Mouse (Mus musculus) CD4-positive, CD25-positive, alpha-beta regulatory T cell, adult 2 months (primary cell): Measurements from ENCODE around the gene Coro2b.

Experiments
- DNase-seq: peaks from one replicate; pipeline ENCODE4 v3.0.0-alpha.2; 2012; ENCODE audit warnings: low read depth, low spot score

Coro2b gene

DNA sequence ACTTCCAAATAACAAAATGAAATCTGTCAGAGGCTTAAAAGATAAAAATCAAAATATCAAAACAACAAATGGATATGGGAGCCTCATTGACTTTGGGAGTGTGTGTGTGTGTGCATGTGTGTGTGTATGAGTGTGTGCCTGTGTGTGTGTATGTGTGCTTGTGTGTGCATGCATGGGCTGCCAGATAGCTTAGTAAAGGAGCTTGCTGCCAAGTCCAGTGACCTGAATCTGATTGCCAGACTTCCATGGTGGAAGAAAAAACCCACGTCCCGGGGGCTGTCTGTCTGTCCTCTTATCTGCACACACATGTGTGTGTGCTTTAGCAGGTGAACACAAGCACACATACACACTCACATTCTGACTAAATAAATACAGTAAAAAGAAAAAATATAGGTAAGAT, 143.3 kb downstream of the Coro2b start:
- DNase-seq: no peak

DNA sequence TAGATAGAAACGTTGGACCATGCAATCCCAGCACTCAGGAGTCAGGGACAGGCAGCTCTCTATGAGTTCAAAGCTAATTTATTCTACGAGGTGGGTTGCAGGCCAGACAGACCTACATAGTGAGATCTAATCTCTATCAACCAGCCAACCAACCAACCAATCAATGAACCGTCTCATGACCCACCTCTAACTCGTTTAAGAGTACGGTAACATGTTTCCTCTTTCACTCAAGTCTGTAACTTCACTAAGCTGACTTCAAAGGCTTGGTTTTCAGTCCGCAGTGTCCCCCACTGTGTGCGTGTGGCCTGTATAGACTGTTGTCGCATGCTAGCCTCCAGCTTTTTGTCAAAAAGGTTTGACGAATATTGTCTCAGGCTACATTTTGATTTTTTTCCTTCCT, 147.1 kb downstream of the Coro2b start:
- no peak for DNase-seq

DNA sequence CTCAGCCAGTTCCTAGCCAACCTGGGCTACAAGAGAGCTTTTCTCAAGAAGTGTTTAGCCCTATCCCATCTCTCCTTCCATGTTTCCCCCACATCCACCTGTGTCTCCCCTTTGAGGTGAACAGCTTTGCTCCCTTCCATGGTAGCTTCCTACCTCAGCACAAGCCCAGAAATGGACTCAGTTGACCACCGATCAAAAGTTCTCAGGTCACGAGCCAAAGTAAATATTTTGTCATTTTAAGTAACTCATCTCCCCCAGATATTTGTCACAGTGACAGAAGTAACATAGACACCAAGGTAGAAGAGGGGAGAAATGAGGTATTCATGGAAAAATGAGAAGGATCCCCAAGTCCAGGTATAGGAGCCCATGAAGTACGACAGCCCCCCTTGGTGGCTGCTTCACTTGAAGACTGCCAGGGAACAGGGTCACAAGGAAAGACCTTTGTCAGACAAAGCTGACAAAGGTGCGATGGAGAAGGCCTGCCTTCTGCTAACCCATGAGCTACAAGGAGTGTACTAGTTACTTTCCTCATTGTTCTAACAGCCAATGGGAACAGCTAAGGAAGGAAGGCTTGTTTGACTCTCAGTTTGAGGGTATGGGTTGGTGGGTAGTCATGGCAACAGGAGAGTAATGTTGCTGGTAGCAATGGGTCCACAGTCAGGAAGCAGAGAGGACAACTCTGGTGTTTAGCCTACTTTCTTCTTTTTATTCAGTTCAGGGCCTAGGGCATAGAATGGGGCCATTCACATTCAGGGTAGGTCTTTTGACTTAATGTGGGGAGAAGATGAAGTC, 150.9 kb downstream of the Coro2b start:
- no peak for DNase-seq

DNA sequence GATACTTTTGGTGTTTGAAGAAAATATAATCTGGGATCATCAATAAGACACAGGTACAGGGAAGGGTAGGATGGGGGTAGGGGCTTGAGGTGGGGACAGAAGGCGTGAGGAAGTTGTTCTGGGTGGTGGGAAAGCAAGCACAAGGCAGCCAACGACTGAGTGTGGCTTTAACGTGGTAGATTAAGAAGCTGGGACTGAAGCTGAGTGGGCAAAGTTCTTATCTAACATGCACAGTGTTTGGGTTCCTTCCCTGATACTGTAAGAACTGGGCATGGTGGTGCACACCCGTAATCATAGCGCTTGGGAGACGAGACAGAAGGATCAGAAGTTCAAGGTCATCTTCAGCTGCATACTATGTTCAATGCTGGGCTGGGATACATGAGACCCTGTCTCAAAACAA, 151.8 kb downstream of the Coro2b start:
- no peak for DNase-seq

DNA sequence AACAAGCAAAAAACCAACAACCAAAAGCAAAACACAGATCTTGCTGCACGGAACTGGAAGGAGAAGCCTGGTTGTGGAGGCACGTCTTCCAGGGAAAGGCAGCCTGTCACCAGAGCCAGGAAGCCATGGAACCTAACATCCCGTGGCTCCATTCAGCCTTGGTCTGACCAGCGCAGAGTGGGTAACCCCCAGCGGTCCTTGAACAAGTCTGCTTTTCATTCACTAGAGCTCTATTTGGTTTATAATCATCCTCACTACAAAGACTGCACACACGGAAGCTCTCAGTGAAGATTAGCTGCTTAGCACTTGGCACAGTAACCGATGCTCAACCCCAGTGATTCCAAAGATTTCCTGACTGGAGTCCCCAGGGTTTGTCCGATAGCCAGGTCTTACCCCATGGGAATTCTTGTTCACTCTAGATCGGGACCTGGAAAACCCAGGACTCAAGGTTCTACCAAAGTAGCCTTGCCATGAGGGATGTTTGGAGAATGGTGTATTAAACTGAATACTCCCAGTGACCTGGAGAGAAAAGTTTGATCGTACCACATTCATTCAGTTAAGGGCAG, 154.2 kb downstream of the Coro2b start:
- no peak for DNase-seq

DNA sequence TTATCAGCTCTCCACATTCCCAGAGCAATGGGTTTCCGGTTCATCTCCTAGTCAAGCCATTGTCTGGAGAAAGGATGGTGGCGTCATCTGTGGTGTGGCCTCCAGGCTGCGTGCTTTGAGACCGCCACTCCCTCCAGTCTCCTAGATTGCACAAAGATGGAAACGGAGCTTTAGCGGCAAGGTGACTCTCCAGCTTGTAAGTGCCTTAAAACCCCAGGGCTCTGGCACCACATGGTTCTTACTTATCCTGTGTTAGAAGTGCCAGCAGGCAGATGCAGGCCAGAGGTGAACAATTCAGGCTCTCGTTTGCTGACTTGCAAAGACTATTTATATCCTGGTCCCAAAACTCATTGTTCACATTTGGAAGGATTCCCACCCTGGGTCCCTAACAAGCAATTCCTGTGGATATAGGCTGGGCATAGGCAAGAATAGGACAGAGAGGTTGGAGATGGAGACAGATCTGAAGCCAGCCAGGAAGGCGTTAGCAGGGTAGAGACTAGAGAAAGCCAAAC, 155.4 kb downstream of the Coro2b start:
- DNase-seq: no peak

DNA sequence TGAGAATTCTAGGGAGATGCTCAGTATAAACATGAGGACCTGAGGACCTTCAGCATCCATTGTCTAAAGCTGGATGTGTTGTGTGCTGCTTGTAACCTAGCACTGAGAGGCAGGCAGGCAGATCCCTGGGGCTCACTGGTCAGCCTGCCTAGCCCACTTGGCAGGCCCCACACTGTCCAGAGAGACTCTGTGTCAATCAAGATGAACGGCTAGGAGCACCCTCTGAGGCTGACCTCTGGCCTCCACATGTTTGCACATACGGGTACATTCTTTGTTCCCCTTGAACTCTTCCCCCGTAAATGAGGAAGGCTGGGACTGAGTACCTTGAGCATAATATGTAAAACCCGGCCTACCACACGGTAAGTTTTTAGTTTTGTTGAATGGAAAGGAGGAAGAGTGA, 156.5 kb downstream of the Coro2b start:
- no peak for DNase-seq

DNA sequence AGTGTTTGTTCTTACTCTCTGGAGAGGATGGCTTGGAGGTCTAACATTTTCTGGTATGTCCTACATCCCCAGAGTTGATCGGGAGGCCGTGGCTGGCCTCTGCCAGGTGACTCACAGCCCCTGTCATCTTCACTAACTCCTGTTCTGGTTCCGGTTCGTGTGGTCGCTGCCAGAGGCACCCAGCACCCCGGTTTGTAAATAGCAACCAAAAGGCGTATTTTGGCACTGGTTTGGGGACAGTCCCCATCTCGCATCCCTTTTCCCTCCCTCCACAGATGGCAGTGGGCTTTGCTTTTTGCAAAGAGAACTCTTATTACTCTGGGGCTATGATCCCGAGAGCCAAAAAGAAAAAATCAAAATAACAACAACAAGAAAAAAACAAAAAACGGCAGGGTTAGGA, 158.9 kb downstream of the Coro2b start:
- DNase-seq: no peak

DNA sequence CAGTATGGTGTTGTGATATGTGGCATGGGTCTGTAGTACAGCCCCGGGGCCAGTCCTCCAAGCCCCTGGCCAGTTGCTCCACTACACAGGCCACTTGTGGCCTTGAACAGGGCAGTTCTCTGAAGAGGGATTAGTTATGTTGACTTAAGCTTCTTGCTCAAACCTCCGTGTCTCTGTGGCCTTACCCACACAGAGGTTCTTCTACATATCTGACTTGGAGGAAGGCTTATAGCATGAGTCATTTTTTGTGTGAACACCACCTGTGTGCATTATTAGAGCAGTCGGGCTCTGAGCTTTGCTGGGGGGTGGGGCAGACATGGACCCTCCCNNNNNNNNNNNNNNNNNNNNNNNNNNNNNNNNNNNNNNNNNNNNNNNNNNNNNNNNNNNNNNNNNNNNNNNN, 162.6 kb downstream of the Coro2b start:
- no peak for DNase-seq

DNA sequence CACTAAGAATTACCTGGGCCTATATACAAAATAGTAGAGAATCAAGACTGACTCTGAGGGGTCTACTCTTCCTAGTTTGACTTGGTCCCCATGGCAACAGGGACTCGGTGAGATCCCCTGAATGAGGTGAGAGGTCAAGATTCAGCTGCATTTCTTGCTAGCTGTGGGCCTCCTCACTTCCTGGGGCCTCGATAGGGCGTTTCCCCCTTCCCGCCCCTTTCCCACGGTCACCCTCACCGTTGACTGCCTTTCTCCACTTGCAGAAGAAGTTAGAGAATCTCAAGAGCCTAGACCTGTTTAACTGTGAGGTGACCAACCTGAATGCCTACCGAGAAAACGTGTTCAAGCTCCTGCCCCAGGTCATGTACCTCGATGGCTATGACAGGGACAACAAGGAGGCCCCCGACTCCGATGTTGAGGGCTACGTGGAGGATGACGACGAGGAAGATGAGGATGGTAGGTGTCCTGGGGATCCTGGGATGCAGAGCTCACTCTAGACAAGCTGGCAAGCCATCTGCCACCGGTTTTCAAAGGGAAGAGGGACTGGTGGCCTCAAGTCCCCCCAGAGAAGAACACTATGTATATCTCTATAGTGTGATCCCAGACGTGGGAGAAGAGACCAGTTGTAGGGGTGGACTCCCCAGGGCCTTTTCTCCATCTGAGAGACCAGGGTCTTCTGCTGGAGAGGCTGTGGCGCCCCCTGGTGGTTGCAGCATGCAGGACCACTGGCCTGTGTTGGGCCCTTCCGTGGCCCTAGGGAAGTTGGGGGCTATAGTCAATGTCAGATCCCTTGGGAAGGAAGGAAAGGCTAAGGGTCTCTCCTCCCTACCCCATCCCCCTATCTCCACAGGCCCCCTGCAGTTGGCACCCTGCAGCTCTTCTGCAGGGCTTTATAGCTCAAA, 163.4 kb downstream of the Coro2b start:
- DNase-seq: peak; percentile 86

DNA sequence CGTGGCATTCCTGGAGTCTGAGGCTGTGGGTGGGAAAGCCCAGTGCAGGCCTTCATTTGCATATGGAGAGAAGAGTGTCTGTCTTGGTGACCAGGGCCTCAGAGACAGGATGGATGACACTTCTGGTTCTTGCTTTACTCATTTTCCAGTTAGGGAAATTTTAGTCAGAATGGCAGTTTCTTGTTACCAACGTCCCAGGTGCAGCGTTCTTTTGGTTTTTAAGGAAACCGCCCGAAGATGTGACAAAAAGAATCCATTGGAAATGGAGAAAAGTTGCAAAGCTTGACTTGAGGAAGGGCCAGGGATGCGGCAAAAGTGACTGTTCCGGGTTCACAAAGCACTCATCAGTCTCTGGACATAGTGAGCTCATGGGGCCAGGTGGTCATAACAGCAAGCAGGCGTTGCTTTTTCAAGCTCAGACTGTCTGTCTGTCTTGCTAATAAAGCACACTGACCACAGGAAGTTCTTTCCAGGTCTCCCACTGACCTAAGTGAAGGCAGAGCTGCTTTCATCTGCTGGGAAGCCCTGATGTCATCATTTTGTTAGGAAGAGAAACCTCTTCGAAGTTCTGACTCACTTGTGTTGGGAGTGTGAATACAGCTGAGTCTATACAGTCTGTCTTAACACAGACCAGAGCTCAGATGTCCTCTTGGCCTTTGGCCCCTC, 164.2 kb downstream of the Coro2b start:
- DNase-seq: no peak

DNA sequence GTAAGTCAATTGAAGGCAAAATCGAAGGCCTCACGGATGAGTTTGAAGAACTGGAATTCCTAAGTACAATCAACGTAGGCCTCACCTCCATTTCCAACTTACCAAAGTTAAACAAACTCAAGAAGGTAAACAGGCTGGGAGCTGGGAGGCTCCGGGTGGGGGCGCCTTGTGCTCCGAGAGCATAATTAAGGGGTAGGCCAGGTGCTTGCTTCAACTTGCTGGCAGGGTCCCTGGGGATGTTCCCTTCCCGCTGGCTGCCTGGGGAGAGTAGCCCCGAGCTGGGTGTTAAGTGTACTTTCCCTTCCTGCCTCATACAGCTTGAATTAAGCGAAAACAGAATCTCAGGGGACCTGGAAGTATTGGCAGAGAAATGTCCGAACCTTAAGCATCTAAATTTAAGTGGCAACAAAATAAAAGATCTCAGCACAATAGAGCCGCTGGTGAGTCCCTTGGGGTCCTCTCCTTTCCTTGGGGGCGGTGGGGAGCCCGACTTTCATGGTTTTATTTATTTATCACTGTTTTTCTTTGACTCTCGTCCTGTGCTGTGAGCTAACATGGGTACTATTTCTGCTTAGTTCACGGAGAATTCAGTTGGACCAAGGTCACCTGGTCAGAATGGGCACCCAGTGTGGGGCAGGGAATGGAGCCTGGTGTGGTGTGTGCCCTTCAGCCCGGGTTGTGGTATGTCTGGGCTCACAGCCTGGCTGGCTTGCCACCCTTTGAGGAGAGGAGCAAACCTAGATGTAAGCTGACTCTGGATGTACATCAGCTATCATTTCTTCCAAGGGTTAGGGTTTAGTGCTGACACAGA, 164.9 kb downstream of the Coro2b start:
- DNase-seq: no peak

DNA sequence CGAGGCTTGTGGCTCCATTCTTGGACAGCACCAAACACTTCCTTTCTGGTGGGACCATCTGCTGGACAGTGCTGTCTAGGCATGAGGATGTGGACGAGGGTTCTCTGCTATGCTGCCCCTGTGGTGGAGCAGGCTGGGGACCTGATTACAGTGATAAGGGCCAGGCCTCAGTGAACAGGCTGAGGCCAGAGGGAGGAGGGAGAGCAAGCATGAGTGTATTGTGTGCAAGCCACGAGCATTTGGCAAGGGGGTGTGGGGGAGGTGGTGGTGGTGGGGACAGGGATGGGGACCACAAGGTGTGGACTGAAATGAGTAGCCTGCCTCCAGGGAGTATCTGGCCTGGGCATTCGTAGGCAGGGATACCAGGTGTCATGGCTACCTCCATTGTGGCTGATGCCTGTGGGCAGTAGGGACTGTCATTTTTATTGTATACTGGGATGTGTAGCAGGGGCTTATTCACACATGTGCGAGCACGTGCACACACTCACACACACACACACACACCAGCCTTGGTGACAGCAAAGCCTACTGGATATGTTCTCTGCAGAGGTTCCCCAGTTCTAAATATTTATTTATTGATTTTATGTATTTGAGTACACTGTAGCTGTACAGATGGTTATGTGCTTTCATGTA, 166.1 kb downstream of the Coro2b start:
- DNase-seq: no peak

DNA sequence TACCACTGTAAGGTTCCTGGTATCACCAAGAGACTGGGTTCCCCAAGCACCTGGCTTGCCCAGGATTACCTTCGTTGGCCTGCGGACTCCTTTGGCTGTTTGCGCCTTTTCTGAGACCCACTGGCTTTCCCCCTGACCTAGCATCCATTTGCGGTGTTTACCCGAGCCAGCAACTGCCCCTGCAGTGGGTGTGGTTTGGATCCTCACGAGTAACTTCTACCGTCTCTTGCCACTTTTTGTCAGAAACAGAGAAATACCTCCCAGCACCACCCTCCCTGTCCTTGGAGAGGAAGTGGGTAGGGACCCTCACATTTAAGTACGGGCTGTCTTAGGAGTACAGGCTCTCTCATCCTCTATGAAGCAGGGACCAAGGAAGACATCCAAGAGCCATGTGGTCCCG, 166.7 kb downstream of the Coro2b start:
- no peak for DNase-seq
